Mouse (Mus musculus) thymus, postnatal 25 days (tissue): ENCODE measurements around the gene Eng.

ENCODE experiments used
- DNase-seq: peaks from one replicate; pipeline ENCODE4 v3.0.0; 2022

Gene Eng

GRCm38 (mm10) chr2:32712934-32713817, 66.8 kb downstream of the Eng start, which contains the start of gene Cdk9:
TSS of gene Cdk9 (minus strand) at chr2:32713076.
- peak; percentile 95 for DNase-seq

GRCm38 (mm10) chr2:32714117-32714986, 68.0 kb downstream of the Eng start:
- DNase-seq = no peak

- DNase-seq = peak; percentile 35
These were observed 68.6 kb downstream of the Eng start for GRCm38 (mm10) chr2:32714987-32715425.

- DNase-seq = no peak
These were observed 72.4 kb downstream of the Eng start for GRCm38 (mm10) chr2:32718761-32719160.

GRCm38 (mm10) chr2:32720053-32720452, 73.7 kb downstream of the Eng start:
- no peak for DNase-seq

GRCm38 (mm10) chr2:32720681-32721229, 74.4 kb downstream of the Eng start, which contains the start of gene Sh2d3c:
TSS of gene Sh2d3c (plus strand) at chr2:32721055.
- DNase-seq = peak; percentile 78

- peak; percentile 52 for DNase-seq
These were observed 75.7 kb downstream of the Eng start for GRCm38 (mm10) chr2:32722046-32722445.

- DNase-seq = no peak
These were observed 76.2 kb downstream of the Eng start for GRCm38 (mm10) chr2:32722581-32722980.

- no peak for DNase-seq
These were observed 77.8 kb downstream of the Eng start for GRCm38 (mm10) chr2:32724149-32724548.

- peak; percentile 67 for DNase-seq
These were observed 78.7 kb downstream of the Eng start for GRCm38 (mm10) chr2:32724832-32725790.

- DNase-seq = peak; percentile 76
These were observed 81.0 kb downstream of the Eng start for GRCm38 (mm10) chr2:32727435-32727834.

- no peak for DNase-seq
These were observed 82.1 kb downstream of the Eng start for GRCm38 (mm10) chr2:32728463-32728862.

GRCm38 (mm10) chr2:32729547-32729946, 83.2 kb downstream of the Eng start:
- DNase-seq = no peak

GRCm38 (mm10) chr2:32730854-32731253, 84.5 kb downstream of the Eng start:
- no peak for DNase-seq

GRCm38 (mm10) chr2:32731911-32732310, 85.5 kb downstream of the Eng start:
- no peak for DNase-seq
